Mouse (Mus musculus): ENCODE measurements at regions not wholly inside any gene's neighbourhood (a gene's known extent, or its start where the extent isn't known, plus 50 kb on each side); places are given as distances from the start of the nearest gene placed in this dataset.

DNA sequence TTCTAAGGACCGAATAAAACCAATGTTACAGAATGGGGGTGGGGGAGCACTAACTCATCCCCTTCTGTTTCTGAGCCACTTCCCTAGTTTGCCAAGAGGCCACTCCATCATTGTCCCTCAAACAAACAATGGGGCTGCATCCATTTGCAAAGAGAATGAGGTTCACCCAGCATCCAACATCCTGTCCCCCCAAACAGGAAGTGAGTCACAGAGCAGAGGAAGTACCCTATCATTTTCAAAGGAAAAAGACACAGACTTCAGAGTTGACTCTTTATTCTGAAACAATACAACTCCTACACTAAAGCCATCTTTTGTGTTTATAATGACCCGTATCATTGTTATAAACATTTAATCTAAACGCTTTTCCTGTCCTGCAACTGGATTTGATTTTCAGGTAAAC lies 229.2 kb downstream of the Sox4 start:
- TF ChIP-seq CTCF (IDR thresholded peaks at IDR 0.05; ENCODE audit: insufficient read depth, low read depth, low read length) (no peak), POLR2A (IDR thresholded peaks at IDR 0.05; ENCODE audit: insufficient read depth, low read depth, low read length) (no peak)

Data from olfactory bulb, adult 2 months (tissue).